Mouse (Mus musculus) myocyte (in vitro differentiated cells): Measurements from ENCODE around the gene 1110032A03Rik.

Experiments
- CEBPB ChIP-seq: IDR thresholded peaks from 2 replicates; pipeline ENCODE4 v1.6.1; 2011; ENCODE audit warnings: mild to moderate bottlenecking, moderate library complexity; ENCODE audit not compliant: poor library complexity, insufficient read depth, severe bottlenecking
- E2F4 ChIP-seq: IDR thresholded peaks from one replicate; pipeline ENCODE4 v1.6.1; 2011; ENCODE audit warnings: mild to moderate bottlenecking, control low read depth, moderate library complexity; ENCODE audit not compliant: insufficient read depth
- MAX ChIP-seq: IDR thresholded peaks from one replicate; pipeline ENCODE4 v1.6.1; 2011; ENCODE audit warnings: low read depth, mild to moderate bottlenecking, control low read depth
- MYOD1 ChIP-seq, 3 experiments: IDR thresholded peaks; one replicate each; pipeline ENCODE4 v1.6.1; 2011; ENCODE audit warnings: control low read depth in 2 of 3, low read depth in 2 of 3, mild to moderate bottlenecking in 2 of 3, moderate library complexity in 1 of 3; ENCODE audit not compliant: insufficient read length in 2 of 3, control insufficient read depth in 1 of 3
- MYOG ChIP-seq, 3 experiments: IDR thresholded peaks; one replicate each; pipeline ENCODE4 v1.6.1; 2011; ENCODE audit warnings: control low read depth in 2 of 3, low read depth in 2 of 3, mild to moderate bottlenecking in 2 of 3; ENCODE audit not compliant: insufficient read length in 2 of 3, control insufficient read depth in 1 of 3, insufficient read depth in 1 of 3
- POLR2A ChIP-seq: IDR thresholded peaks from one replicate; pipeline ENCODE4 v1.6.1; 2011; ENCODE audit warnings: low read depth, mild to moderate bottlenecking, control low read depth, moderate library complexity; ENCODE audit not compliant: insufficient read length
- POLR2AphosphoS2 ChIP-seq: IDR thresholded peaks from one replicate; pipeline ENCODE4 v1.6.1; 2011; ENCODE audit warnings: low read depth, control low read depth; ENCODE audit not compliant: insufficient read length
- REST ChIP-seq: IDR thresholded peaks from one replicate; pipeline ENCODE4 v1.6.1; 2011; ENCODE audit warnings: mild to moderate bottlenecking, control low read depth, moderate library complexity; ENCODE audit not compliant: insufficient read depth, insufficient read length
- SRF ChIP-seq: IDR thresholded peaks from one replicate; pipeline ENCODE4 v1.6.1; 2011; ENCODE audit warnings: low read depth; ENCODE audit not compliant: control insufficient read depth, insufficient read length
- TCF12 ChIP-seq: IDR thresholded peaks from one replicate; pipeline ENCODE4 v1.6.1; 2011; ENCODE audit warnings: mild to moderate bottlenecking, control low read depth; ENCODE audit not compliant: poor library complexity, insufficient read depth, severe bottlenecking
- TCF3 ChIP-seq: IDR thresholded peaks from one replicate; pipeline ENCODE4 v1.6.1; 2011; ENCODE audit warnings: low read depth, control low read depth; ENCODE audit not compliant: insufficient read length
- USF1 ChIP-seq: IDR thresholded peaks from one replicate; pipeline ENCODE4 v1.6.1; 2011; ENCODE audit warnings: low read depth, mild to moderate bottlenecking, control low read depth, moderate library complexity

DNA sequence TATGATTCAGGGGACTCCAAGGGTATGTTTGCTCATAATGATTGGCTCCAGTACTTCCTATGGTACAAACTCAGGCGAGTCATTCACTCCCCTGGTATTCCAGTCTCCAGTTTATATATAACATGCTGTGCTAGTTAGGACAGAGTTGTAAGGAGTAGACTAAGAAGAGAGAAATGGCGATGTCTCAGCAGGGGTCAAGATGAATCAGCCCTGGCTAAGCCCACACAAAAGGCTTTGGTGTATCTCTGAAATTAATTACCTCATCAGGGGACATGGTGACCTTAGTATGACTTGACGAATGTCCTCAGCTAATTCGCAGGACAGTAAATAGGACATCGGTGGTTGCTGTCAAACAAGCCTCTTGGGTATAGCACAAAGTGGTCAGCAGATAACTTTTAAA is 18.6 kb downstream of the 1110032A03Rik start:
- TF ChIP-seq TCF12: no peak
- TF ChIP-seq POLR2A: no peak
- TF ChIP-seq POLR2AphosphoS2: no peak
- TF ChIP-seq E2F4: no peak
- no peak for TF ChIP-seq TCF3
- no peak for TF ChIP-seq MYOG (IDR thresholded peaks at IDR 0.05; ENCODE audit: control insufficient read depth in 1 of 3, insufficient read depth in 1 of 3, insufficient read length in 2 of 3, low read depth in 2 of 3)
- no peak for TF ChIP-seq MAX
- no peak for TF ChIP-seq USF1
- no peak for TF ChIP-seq CEBPB
- TF ChIP-seq REST: no peak
- TF ChIP-seq MYOD1 (IDR thresholded peaks at IDR 0.05; ENCODE audit: control insufficient read depth in 1 of 3, insufficient read length in 2 of 3, low read depth in 2 of 3): no peak
- no peak for TF ChIP-seq SRF
